Mouse (Mus musculus): ENCODE results near the gene Ptprt.
"Not testable (repeated sequence)": the region's sequence is repeated elsewhere in the genome, so short reads cannot be mapped to it uniquely, and the experiment has no call there.

Ptprt gene

GRCm38 (mm10) chr2:161527192-161527591 is 1133.8 kb downstream of the Ptprt start:
- DNase-seq (ENCODE audit: low read depth) = no peak

GRCm38 (mm10) chr2:161519671-161520070 is 1141.3 kb downstream of the Ptprt start:
- DNase-seq (ENCODE audit: low read depth) = no peak

- no peak for DNase-seq (ENCODE audit: low read depth)
These were observed 1144.0 kb downstream of the Ptprt start for GRCm38 (mm10) chr2:161516921-161517320.

GRCm38 (mm10) chr2:161513256-161513655 is 1147.7 kb downstream of the Ptprt start:
- no peak for DNase-seq (ENCODE audit: low read depth)

- not testable (repeated sequence) for DNase-seq (ENCODE audit: low read depth)
These were observed 1148.9 kb downstream of the Ptprt start for GRCm38 (mm10) chr2:161511880-161512570.

GRCm38 (mm10) chr2:161511101-161511759 is 1149.7 kb downstream of the Ptprt start:
- DNase-seq (ENCODE audit: low read depth) = no peak

GRCm38 (mm10) chr2:161499097-161499899 is 1161.6 kb downstream of the Ptprt start:
- DNase-seq (ENCODE audit: low read depth) = no peak

- no peak for DNase-seq (ENCODE audit: low read depth)
These were observed 1162.4 kb downstream of the Ptprt start for GRCm38 (mm10) chr2:161498449-161499096.

GRCm38 (mm10) chr2:161481741-161482140 is 1179.2 kb downstream of the Ptprt start:
- DNase-seq (ENCODE audit: low read depth) = no peak

GRCm38 (mm10) chr2:161480445-161480844 is 1180.5 kb downstream of the Ptprt start:
- DNase-seq (ENCODE audit: low read depth) = no peak
